Mouse (Mus musculus): Measurements from ENCODE around the gene Gpr3.

The Gpr3 gene

DNA sequence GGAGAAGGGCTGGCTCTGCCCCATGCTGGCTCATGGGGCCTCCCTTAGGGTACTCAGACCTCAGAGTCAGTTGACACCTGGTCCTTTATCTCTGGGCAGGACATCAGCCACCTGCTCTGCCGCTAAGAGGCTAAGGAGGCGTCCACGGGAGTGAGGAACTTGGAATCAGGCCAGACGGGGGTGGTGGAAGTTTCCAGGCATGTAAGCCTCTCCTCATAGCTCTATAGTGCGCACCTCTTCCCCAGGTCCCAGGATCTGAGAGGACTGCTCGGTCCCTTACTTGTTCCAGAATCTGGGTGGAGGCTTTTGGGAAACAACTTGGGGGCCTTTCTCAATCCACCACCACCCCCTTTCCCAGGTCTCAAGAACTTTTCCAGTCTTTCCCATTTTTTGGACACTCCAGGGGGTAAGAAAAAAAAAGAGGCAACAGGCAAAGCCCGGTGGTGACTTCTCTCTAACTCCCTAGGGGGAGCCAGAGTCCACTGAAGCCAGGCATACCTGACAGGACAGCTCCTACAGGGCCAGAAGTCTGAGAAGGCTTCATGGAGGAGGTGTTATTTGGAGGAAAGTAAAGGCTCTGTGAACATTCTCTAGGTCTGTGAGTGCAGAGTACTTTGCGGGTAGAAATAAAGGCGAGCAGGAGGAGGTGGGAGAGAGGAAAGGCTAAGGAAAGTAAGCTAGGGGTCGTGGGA lies 21.1 kb upstream of the Gpr3 start:
- no peak for DNase-seq (ENCODE audit: low spot score in 2 of 2)

GRCm38 (mm10) chr4:133229582-133229981 lies 17.2 kb upstream of the Gpr3 start:
- no peak for DNase-seq (ENCODE audit: low spot score in 2 of 2)

GRCm38 (mm10) chr4:133227636-133228035 lies 15.3 kb upstream of the Gpr3 start:
- no peak for DNase-seq (ENCODE audit: low spot score in 2 of 2)

- DNase-seq (ENCODE audit: low spot score in 2 of 2), result no peak
Observed at GRCm38 (mm10) chr4:133226073-133226472, 13.7 kb upstream of the Gpr3 start.

DNA sequence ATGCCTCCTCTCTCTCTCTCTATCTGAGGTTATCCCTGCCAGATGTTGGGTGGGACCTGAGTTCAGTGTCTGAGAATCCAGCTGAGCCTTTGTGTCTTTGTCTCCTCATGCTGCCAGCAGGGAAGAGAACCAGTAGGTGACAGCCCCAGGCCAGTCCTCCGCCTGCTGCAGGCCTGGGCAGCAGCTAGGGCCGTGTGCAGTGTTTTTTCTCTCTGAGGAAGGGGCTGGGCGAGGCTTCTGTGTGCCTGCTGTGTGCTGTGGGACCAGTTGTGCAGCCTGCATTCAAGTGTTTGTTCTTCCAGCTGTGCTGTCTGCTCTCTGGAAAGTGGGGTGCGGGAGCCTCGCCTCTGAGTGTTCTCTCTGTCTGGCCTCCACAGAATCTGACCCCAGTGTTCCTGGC lies 11.5 kb upstream of the Gpr3 start:
- DNase-seq (ENCODE audit: low spot score in 2 of 2), result no peak

GRCm38 (mm10) chr4:133221701-133222100 lies 9.4 kb upstream of the Gpr3 start:
- no peak for DNase-seq (ENCODE audit: low spot score in 2 of 2)

DNA sequence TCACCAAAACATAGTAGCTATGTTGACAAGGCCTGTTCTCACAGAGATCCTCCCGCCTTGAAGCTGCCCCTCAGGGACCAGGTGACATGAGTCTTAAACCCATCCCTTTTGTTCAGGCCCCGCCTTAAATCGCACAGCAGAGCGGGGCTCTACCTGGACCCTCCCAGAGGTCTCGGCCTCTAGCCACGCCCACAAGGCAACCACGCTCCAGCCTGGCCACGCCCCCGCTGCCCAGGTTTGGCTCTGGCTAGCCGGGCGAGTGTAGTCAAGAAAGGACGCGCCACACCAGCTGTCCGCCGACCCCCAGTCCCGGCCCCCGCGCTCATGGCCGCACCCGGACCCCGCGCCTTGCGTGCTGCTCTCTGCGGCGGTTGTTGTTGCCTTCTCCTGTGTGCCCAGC lies 8.3 kb upstream of the Gpr3 start:
- no peak for DNase-seq (ENCODE audit: low spot score in 2 of 2)

GRCm38 (mm10) chr4:133218745-133219144 lies 6.4 kb upstream of the Gpr3 start:
- DNase-seq (ENCODE audit: low spot score in 2 of 2), result no peak

- no peak for DNase-seq (ENCODE audit: low spot score in 2 of 2)
Observed at GRCm38 (mm10) chr4:133217641-133218040, 5.3 kb upstream of the Gpr3 start.

- DNase-seq (ENCODE audit: low spot score in 2 of 2), result no peak
Observed at GRCm38 (mm10) chr4:133213661-133214060, 1.3 kb upstream of the Gpr3 start.

- DNase-seq (ENCODE audit: low spot score in 2 of 2), result no peak
Observed at GRCm38 (mm10) chr4:133213268-133213590, 893 bp upstream of the Gpr3 start.

DNA sequence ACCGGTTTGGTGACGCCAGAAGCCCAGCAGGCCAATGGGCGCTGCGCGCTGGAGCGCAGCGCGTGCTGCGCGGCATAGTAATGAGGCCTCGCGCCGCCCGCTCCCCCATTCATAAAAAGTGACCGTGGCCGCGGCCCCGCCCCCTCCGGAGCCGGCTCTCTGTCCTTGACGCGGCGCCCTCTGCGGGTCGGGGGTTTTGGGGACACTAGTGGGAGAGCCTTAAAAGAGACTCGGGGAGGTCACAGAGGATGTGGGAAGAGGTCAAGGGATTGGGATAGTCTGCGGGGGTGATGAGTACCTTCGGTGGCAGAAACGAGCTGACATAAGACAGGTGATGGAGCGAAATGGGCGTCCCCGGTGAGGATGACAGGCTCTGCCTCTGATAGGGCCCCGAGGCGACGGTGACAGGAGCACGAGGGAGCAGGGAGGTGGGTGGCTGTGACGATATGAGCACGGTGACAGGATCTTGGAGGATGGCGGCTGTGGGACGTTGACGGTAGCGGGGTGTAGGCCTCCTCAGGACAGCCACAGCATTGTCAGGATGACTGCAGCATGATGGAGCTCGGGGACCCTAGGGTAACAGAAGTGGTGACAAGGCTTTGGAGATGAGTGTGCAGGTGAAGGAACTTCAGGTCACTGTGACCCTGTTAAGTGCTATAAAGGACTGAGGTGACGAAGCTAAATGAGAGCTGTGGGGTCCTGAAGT lies 379 bp upstream of the Gpr3 start:
- peak; percentile 58 to 76 for DNase-seq (ENCODE audit: low spot score in 2 of 2)

GRCm38 (mm10) chr4:133210788-133211390 lies 1.4 kb downstream of the Gpr3 start:
- DNase-seq (ENCODE audit: low spot score in 2 of 2), result no peak

- no peak for DNase-seq (ENCODE audit: low spot score in 2 of 2)
Observed at GRCm38 (mm10) chr4:133210023-133210787, 2.1 kb downstream of the Gpr3 start.

DNA sequence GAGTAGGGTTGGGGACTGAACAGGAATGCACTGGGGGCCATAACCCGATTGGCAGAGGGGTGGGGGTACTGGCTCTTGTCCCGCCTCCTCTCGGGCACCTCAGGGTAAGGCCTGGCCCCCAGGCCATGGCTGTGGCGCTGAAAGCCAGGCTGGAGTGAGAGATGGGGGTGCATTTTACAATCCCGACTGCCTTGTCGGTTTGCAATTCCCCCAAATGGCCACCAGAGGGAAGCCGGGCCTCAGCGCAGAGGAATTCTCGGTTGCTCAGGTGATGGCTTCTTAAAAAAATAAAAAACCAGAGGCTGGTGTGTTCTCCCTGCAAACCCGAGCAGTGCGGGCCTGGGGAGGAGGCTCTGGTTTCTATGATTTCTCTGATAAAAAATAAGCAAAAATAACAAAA lies 3.0 kb downstream of the Gpr3 start:
- no peak for DNase-seq (ENCODE audit: low spot score in 2 of 2)

DNA sequence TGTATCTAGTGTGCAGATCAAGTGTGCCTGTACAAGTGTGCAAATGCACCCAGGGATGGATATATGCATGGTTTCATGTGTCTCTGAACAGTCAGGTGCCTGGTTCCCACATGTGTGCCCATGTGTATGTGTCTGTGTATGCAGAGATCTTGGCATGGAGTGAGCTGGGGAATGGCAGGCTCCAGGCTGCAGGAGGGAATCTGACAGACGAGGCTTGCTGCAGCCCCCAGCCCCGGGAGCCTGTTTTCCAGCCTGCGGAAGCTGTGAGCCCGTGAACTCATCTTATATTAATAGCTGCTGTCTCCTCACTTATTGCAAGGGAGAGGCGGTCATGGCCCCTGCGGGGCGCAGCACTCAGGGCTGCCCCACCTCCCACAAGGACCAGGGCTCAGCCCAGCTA lies 8.0 kb downstream of the Gpr3 start:
- DNase-seq (ENCODE audit: low spot score in 2 of 2), result no peak

GRCm38 (mm10) chr4:133203591-133203990 lies 8.7 kb downstream of the Gpr3 start:
- DNase-seq (ENCODE audit: low spot score in 2 of 2), result no peak

DNA sequence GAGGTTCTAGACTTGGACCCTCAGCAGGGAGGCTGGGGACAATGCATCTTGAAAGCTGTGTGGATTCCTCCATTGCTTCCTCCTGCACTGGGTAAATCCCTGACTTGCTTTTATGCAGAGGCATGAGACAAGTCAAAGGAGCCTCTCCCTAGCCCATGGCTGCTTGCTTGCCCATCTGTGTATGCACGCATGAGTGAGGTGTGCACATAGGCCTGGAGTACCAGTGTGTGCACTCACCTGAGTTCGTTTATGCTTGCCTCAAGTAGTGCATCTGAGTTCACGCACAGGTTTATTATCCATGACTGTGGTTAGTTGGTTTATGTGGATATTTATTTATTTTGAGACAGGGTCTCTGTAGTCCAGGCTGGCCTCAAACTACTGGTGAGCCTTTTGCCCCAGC lies 10.1 kb downstream of the Gpr3 start:
- no peak for DNase-seq (ENCODE audit: low spot score in 2 of 2)

- peak in 1 of 2 experiments; percentile 68 for DNase-seq (ENCODE audit: low spot score in 2 of 2)
Observed at GRCm38 (mm10) chr4:133201006-133201771, 11.1 kb downstream of the Gpr3 start.

DNA sequence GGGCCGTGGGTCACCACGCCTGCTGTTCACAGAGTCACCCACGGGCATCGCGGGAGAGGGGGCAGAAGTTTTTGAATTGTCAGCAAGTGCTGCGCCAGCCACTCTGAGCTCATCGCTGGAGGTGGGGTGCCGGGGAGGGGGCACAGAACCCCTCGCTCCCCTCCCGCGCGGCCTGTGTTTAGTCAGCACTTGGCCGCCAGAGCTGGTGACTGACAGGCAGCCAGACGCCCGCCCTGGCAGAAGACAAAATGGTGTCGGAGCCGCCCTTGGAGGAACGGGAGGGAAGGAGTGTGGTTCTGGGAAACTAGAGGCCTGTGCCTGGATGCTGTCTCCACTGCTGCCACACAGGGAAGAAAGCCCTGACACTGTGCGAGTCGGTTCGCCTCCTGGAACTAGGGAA lies 12.0 kb downstream of the Gpr3 start:
- peak in 1 of 2 experiments; percentile 57 for DNase-seq (ENCODE audit: low spot score in 2 of 2)

- no peak for DNase-seq (ENCODE audit: low spot score in 2 of 2)
Observed at GRCm38 (mm10) chr4:133199743-133200142, 12.6 kb downstream of the Gpr3 start.

Measured in urinary bladder, postnatal 4 days (tissue).